Mouse (Mus musculus) megakaryocyte, adult 5-6 weeks (primary cell): ENCODE measurements around the gene Natd1. TPM values are rescaled to one million over a fixed set of nuclear protein-coding genes. Genes with fewer than 3 reads are reported as not detected.

Experiments
- ATAC-seq: 2 replicates; pipeline ENCODE4 v1.8.0; 2016; ENCODE audit warnings: mild to moderate bottlenecking, inconsistent platforms; ENCODE audit not compliant: poor library complexity, severe bottlenecking
- total RNA-seq, 2 experiments: library from RNA; stranded (forward) in 1 of 2; stranded (reverse) in 1 of 2; fragments of 153-499, 151-499 nt in 1 of 2; fragments of 221-1000, 200-1000 nt in 1 of 2; gene quantifications; 2 replicates each; pipeline versions ENCODE4 v1.2.3 to v1.2.4; 2015 to 2017

The Natd1 gene
- total RNA-seq (2015) (5.6 and 5.8 TPM in 2 replicates), total RNA-seq (2017) (2.7 and 3.3 TPM in 2 replicates)

GRCm38 (mm10) chr11:60914491-60914890, at the start of gene Natd1:
Gene Natd1 (minus strand): TSS chr11:60914750.
- no peak for ATAC-seq

- ATAC-seq = no peak
Measured at GRCm38 (mm10) chr11:60962709-60963108, 48.2 kb upstream of the Natd1 start.

GRCm38 (mm10) chr11:60961176-60961575, 46.6 kb upstream of the Natd1 start:
- ATAC-seq = no peak

GRCm38 (mm10) chr11:60958948-60959347, 44.4 kb upstream of the Natd1 start:
- ATAC-seq = no peak

- ATAC-seq = no peak
Measured at GRCm38 (mm10) chr11:60955621-60956383, 41.3 kb upstream of the Natd1 start.

GRCm38 (mm10) chr11:60954255-60955104, 39.9 kb upstream of the Natd1 start:
- ATAC-seq = no peak

GRCm38 (mm10) chr11:60953803-60954202, 39.3 kb upstream of the Natd1 start:
- peak; percentile 79 for ATAC-seq

GRCm38 (mm10) chr11:60952986-60953385, 38.4 kb upstream of the Natd1 start:
- no peak for ATAC-seq

GRCm38 (mm10) chr11:60952362-60952761, 37.8 kb upstream of the Natd1 start:
- ATAC-seq = no peak

- ATAC-seq = no peak
Measured at GRCm38 (mm10) chr11:60951896-60952295, 37.3 kb upstream of the Natd1 start.

GRCm38 (mm10) chr11:60945003-60945402, 30.5 kb upstream of the Natd1 start:
- ATAC-seq = no peak

GRCm38 (mm10) chr11:60942263-60943015, 27.9 kb upstream of the Natd1 start:
- no peak for ATAC-seq

GRCm38 (mm10) chr11:60941370-60941769, 26.8 kb upstream of the Natd1 start:
- no peak for ATAC-seq

- ATAC-seq = no peak
Measured at GRCm38 (mm10) chr11:60940501-60940900, 26.0 kb upstream of the Natd1 start.

GRCm38 (mm10) chr11:60939487-60939886, 24.9 kb upstream of the Natd1 start:
- no peak for ATAC-seq

GRCm38 (mm10) chr11:60937611-60938010, 23.1 kb upstream of the Natd1 start:
- ATAC-seq = no peak

- peak; percentile 49 for ATAC-seq
Measured at GRCm38 (mm10) chr11:60935975-60936373, 21.4 kb upstream of the Natd1 start.

- peak; percentile 63 for ATAC-seq
Measured at GRCm38 (mm10) chr11:60935326-60935974, 20.9 kb upstream of the Natd1 start.

GRCm38 (mm10) chr11:60934795-60935194, 20.2 kb upstream of the Natd1 start:
- ATAC-seq = no peak

- ATAC-seq = no peak
Measured at GRCm38 (mm10) chr11:60933178-60933930, 18.8 kb upstream of the Natd1 start.
